Mouse (Mus musculus) G1E (cell line): ENCODE measurements at regions not wholly inside any gene's neighbourhood (a gene's known extent, or its start where the extent isn't known, plus 50 kb on each side); places are given as distances from the start of the nearest gene placed in this dataset.

Experiments
- ATAC-seq: 2 replicates; pipeline ENCODE4 v1.8.0; 2016; ENCODE audit warnings: mild to moderate bottlenecking; ENCODE audit not compliant: insufficient number of reproducible peaks, poor library complexity, low FRiP score, severe bottlenecking; ENCODE audit errors: extremely low read depth
- DNase-seq: peaks from one replicate; pipeline ENCODE4 v3.0.0; 2012; ENCODE audit warnings: low spot score
- H3K27me3 ChIP-seq: 2 replicates; pipeline ENCODE4 v1.6.1; 2012; ENCODE audit warnings: mild to moderate bottlenecking, low read length, inconsistent platforms; ENCODE audit not compliant: insufficient read depth
- H3K36me3 ChIP-seq: replicated peaks from 2 replicates; pipeline ENCODE3; 2012; ENCODE audit warnings: mild to moderate bottlenecking, inconsistent platforms
- H3K4me1 ChIP-seq: 2 replicates; pipeline ENCODE4 v1.6.1; 2012; ENCODE audit warnings: low read depth, low read length, inconsistent platforms, mixed read lengths; ENCODE audit not compliant: insufficient read depth
- H3K4me3 ChIP-seq: 2 replicates; pipeline ENCODE4 v1.5.1; 2012; ENCODE audit warnings: low read depth, mild to moderate bottlenecking, inconsistent platforms, low read length, moderate library complexity, mixed read lengths
- H3K9me3 ChIP-seq: replicated peaks from 2 replicates; pipeline ENCODE4 v1.6.1; 2012; ENCODE audit warnings: inconsistent platforms
- CTCF ChIP-seq: IDR thresholded peaks from 2 replicates; pipeline ENCODE4 v1.5.1; 2012; ENCODE audit warnings: low read depth, low read length, inconsistent platforms, mixed read lengths
- GATA1 ChIP-seq: IDR thresholded peaks from 2 replicates; pipeline ENCODE4 v1.6.1; 2012; ENCODE audit warnings: borderline replicate concordance, low read length, inconsistent platforms, mixed read lengths
- GATA2 ChIP-seq: IDR thresholded peaks from 2 replicates; pipeline ENCODE4 v1.6.1; 2012; ENCODE audit warnings: low read depth, low read length, inconsistent platforms, borderline replicate concordance
- POLR2AphosphoS5 ChIP-seq: IDR thresholded peaks from 2 replicates; pipeline ENCODE4 v1.6.1; 2012; ENCODE audit warnings: low read depth, low read length, inconsistent platforms; ENCODE audit not compliant: insufficient replicate concordance
- TAL1 ChIP-seq: conservative IDR thresholded peaks from 2 replicates; pipeline ENCODE4 v1.6.1; 2012; ENCODE audit warnings: low read depth, low read length, inconsistent platforms, mixed read lengths

GRCm38 (mm10) chr1:77220322-77220590 is 294.6 kb downstream of the Epha4 start:
- TF ChIP-seq GATA1 (no peak), CTCF (no peak), TAL1 (no peak), POLR2AphosphoS5 (no peak), GATA2 (no peak)
- Histone ChIP-seq H3K4me1 (no peaks in the 10 kb centered on the region), H3K27me3 (no peaks in the 10 kb centered on the region), H3K36me3 (no peaks in the 10 kb centered on the region), H3K9me3 (peaks cover 38% of the 10 kb centered on the region), H3K4me3 (no peak overlapping the region)
- no peak for DNase-seq
- no peak for ATAC-seq

DNA sequence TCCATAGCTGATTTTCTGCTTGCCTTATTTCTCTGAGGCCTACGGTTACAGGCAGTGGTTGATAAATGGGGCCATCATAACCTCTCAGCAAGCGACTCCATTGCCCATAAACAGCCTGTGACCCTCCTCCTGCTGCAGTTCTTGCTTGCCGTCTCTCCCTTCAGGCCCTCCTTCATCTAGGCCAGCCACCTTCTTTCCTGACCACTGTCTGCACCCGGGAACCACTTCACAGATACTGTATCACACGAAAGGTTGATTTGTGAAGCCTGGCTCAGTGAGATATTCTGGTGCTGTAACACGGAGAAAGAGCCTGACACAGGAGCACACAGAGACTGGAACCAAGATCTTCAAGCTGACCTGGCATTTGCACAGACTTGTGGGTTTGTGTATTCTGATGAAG is 294.1 kb downstream of the Epha4 start:
- no peak for ATAC-seq
- Histone ChIP-seq H3K27me3 (no peaks in the 10 kb centered on the region), H3K9me3 (peaks cover 39% of the 10 kb centered on the region), H3K4me3 (no peak overlapping the region), H3K4me1 (no peaks in the 10 kb centered on the region), H3K36me3 (no peaks in the 10 kb centered on the region)
- DNase-seq, result no peak
- no peak for TF ChIP-seq GATA1
- TF ChIP-seq POLR2AphosphoS5, result no peak
- no peak for TF ChIP-seq GATA2
- no peak for TF ChIP-seq CTCF
- TF ChIP-seq TAL1, result no peak

DNA sequence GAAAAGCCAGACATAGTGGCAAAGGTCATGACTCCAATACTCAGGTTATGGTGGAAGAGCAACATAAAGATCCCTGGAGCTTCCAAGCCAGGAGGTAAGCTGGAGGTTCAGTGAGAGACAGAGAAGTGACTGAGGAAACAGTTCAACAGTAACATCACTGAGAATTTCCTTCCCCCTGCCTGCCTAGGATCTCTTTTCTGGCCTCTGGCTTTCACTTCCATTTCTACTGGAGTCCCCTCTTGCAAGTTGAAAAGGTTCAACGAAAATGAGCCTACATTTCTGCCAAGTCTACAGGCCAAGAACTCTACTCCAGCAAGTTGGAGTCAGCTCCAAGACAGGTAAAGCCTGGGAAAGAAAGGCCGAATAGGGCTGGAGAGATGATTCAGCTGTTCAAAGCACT is 293.0 kb downstream of the Epha4 start:
- DNase-seq, result no peak
- H3K4me1 ChIP-seq, result no peaks in the 10 kb centered on the region
- H3K36me3 ChIP-seq, result no peaks in the 10 kb centered on the region
- no peak overlapping the region for H3K4me3 ChIP-seq
- ATAC-seq, result no peak
- H3K9me3 ChIP-seq, result peaks cover 40% of the 10 kb centered on the region
- TF ChIP-seq GATA2 (no peak), TAL1 (no peak), GATA1 (no peak)
- H3K27me3 ChIP-seq, result no peaks in the 10 kb centered on the region

GRCm38 (mm10) chr1:77226546-77226945 is 288.3 kb downstream of the Epha4 start:
- Histone ChIP-seq H3K9me3 (peaks cover 39% of the 10 kb centered on the region), H3K4me3 (no peak overlapping the region), H3K4me1 (no peaks in the 10 kb centered on the region), H3K36me3 (no peaks in the 10 kb centered on the region), H3K27me3 (no peaks in the 10 kb centered on the region)
- ATAC-seq (no peak), DNase-seq (no peak)
- no peak for TF ChIP-seq CTCF
- no peak for TF ChIP-seq POLR2AphosphoS5
- no peak for TF ChIP-seq TAL1
- TF ChIP-seq GATA2, result no peak
- TF ChIP-seq GATA1, result no peak

GRCm38 (mm10) chr1:77226991-77227515 is 287.8 kb downstream of the Epha4 start:
- no peaks in the 10 kb centered on the region for H3K4me1 ChIP-seq
- no peaks in the 10 kb centered on the region for H3K27me3 ChIP-seq
- H3K9me3 ChIP-seq, result peaks cover 34% of the 10 kb centered on the region
- H3K4me3 ChIP-seq, result no peak overlapping the region
- no peak for TF ChIP-seq POLR2AphosphoS5
- no peak for TF ChIP-seq CTCF
- TF ChIP-seq GATA2, result no peak
- no peak for TF ChIP-seq GATA1
- TF ChIP-seq TAL1, result no peak
- ATAC-seq, result no peak
- H3K36me3 ChIP-seq, result no peaks in the 10 kb centered on the region
- DNase-seq, result no peak

DNA sequence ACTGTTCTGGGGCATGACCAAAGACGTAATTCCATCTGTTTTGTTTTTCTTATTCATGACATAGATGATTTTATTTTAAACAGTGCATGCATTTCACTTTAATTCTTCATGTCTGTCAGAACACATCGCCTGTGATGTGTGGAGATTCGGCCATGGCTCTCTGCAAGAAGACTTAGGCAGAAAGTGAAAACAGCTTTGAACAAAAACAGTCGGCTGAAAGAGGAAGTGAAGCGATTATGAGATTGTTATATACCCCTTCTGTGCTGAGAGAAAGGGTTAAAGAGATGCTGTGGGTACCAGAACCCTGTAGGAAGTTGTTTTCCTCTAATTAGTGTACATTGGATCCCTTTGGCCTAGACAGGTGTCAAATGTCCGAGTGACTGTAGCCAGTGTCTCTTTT is 287.1 kb downstream of the Epha4 start:
- Histone ChIP-seq H3K9me3 (peaks cover 30% of the 10 kb centered on the region), H3K4me1 (no peaks in the 10 kb centered on the region), H3K4me3 (no peak overlapping the region), H3K36me3 (no peaks in the 10 kb centered on the region), H3K27me3 (no peaks in the 10 kb centered on the region)
- DNase-seq (no peak), ATAC-seq (no peak)
- TF ChIP-seq POLR2AphosphoS5, result no peak

DNA sequence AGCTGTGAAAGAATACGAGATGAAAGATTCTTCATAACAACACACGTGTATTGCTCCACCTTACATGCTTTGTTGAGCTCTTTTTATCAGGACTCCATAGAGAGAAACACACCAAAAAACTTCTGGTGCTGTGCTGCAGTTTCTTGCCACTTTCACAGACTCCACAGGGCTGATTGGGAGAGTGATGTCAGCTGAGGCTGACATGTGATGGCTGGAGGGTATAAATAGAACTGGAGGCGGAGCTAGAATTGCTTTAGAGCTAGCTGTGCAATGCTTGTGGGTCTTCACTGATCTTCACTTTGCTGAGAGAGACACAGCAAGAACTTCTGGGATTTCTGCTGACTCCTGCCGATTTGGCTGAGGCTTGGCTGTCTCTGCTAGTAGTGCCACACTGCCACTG is 285.3 kb downstream of the Epha4 start:
- TF ChIP-seq POLR2AphosphoS5 (no peak), CTCF (no peak), GATA1 (no peak), TAL1 (no peak), GATA2 (no peak)
- DNase-seq (no peak), ATAC-seq (no peak)
- no peaks in the 10 kb centered on the region for H3K27me3 ChIP-seq
- H3K36me3 ChIP-seq, result no peaks in the 10 kb centered on the region
- no peaks in the 10 kb centered on the region for H3K4me1 ChIP-seq
- H3K9me3 ChIP-seq, result peaks cover 27% of the 10 kb centered on the region
- H3K4me3 ChIP-seq, result no peak overlapping the region
